Mouse (Mus musculus) mature B cell (primary cell): ENCODE results near the gene Olfr441.
"Not testable (repeated sequence)": the region's sequence is repeated elsewhere in the genome, so short reads cannot be mapped to it uniquely, and the experiment has no call there.

Source experiments
- in situ Hi-C: fragments of 300-500 bp; cut with MboI; formaldehyde crosslinking; loops from 2 replicates; pipeline ENCODE4 v1.14.3; 2019

Olfr441 gene

DNA sequence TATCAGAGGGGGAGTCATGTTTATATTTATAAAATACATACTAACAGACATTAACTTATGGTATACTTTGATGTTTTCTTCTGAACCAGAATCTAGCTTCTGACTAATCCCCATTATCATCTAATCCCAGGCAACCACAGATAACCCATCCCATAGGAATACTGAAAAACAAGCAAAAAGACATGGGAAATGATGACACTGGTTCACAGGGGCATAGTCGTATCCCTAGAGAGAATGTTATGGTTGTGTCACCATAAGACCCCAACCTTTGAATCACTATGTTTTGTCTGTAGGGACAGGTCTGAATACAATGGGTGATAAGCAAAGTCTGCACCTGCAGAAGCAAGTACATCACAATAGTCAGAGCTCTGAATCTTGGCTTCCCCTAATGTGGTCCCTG, at the start of gene Olfr441:
Olfr441 (plus strand) TSS at position 301 of the 400 bp plus-strand sequence.
- in situ Hi-C loops: not testable (repeated sequence)

DNA sequence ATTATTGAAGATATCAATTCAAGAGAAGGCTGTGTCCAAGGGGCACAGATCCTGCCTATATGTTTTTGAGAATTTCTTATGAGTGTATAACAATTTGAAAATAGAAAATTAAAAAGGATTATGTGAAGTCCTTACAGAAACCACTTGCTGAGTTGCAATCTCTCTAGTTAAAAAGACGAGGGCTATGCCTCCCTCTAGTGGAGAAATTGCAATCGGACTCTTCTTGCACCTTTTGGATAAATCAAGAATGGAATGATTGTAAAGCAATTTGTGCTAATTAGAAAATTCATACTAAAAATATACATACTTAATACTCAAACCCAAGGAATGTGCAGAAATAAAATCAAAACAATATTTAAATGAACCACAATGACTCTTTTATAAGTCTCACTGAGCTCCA, 27.4 kb upstream of the Olfr441 start:
- in situ Hi-C loops: no loop called here

- in situ Hi-C loops: not testable (repeated sequence)
Measured at GRCm38 (mm10) chr6:43081405-43081804, 24.8 kb upstream of the Olfr441 start.

- in situ Hi-C loops: not testable (repeated sequence)
Measured at GRCm38 (mm10) chr6:43146267-43146666, 40.1 kb downstream of the Olfr441 start, which contains the start of gene Olfr237-ps1. Olfr237-ps1 (plus strand) TSS chr6:43146567.

- in situ Hi-C loops: no loop called here
Measured at GRCm38 (mm10) chr6:43159502-43159901, 53.3 kb downstream of the Olfr441 start.

GRCm38 (mm10) chr6:43162982-43163381, 56.8 kb downstream of the Olfr441 start, which contains the start of gene Olfr437:
Olfr437 (plus strand) TSS chr6:43163282.
- in situ Hi-C loops: no loop called here

DNA sequence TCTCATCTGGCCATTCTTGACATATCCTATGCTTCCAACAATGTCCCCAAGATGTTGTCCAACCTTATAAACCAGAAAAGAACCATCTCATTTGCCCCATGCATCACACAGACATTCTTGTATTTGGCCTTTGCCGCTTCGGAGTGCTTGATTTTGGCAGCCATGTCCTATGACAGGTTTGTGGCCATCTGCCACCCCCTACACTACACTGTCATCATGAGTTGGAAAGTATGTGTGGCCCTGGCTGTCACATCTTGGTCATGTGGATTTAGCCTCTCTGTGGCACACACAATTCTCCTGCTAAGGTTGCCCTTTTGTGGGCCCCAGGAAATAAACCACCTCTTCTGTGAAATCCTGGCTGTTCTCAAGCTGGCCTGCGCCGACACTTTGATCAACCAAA, 61.1 kb downstream of the Olfr441 start:
- in situ Hi-C loops: no loop called here
